Mouse (Mus musculus) neural tube, embryonic 15.5 days (tissue): ENCODE measurements around the gene Ror2. TPM values are rescaled to one million over a fixed set of nuclear protein-coding genes. Genes with fewer than 3 reads are reported as not detected.

Experiments used
- ATAC-seq: fragments of 200-750 bp; cut with Nextera tagmentation; 2 replicates; pipeline ENCODE4 v1.8.0; 2017; ENCODE audit warnings: mild to moderate bottlenecking, moderate TSS enrichment, moderate library complexity; ENCODE audit not compliant: low FRiP score
- H3K27ac ChIP-seq: fragments of 300-500 bp; sonication (generic); replicated peaks from 2 replicates; pipeline ENCODE4 v1.5.1; 2015; ENCODE audit warnings: mild to moderate bottlenecking, inconsistent platforms
- H3K27me3 ChIP-seq: fragments of 300-500 bp; sonication (generic); replicated peaks from 2 replicates; pipeline ENCODE4 v1.6.1; 2015; ENCODE audit warnings: inconsistent platforms
- H3K36me3 ChIP-seq: fragments of 300-500 bp; sonication (generic); 2 replicates; pipeline ENCODE4 v1.6.1; 2015; ENCODE audit warnings: inconsistent platforms
- H3K4me1 ChIP-seq: fragments of 300-500 bp; sonication (generic); 2 replicates; pipeline ENCODE4 v1.6.1; 2015; ENCODE audit warnings: inconsistent platforms
- H3K4me2 ChIP-seq: fragments of 300-500 bp; sonication (generic); 2 replicates; pipeline ENCODE4 v1.6.1; 2015; ENCODE audit warnings: inconsistent platforms, mild to moderate bottlenecking, moderate library complexity
- H3K4me3 ChIP-seq: fragments of 300-500 bp; sonication (generic); replicated peaks from 2 replicates; pipeline ENCODE4 v1.5.1; 2015; ENCODE audit warnings: mild to moderate bottlenecking, inconsistent platforms
- H3K9ac ChIP-seq: fragments of 300-500 bp; sonication (generic); replicated peaks from 2 replicates; pipeline ENCODE4 v1.6.1; 2015; ENCODE audit warnings: mild to moderate bottlenecking, inconsistent platforms
- H3K9me3 ChIP-seq: fragments of 300-500 bp; sonication (generic); replicated peaks from 2 replicates; pipeline ENCODE4 v1.6.1; 2016; ENCODE audit warnings: inconsistent platforms
- WGBS: fragments of 180-500 bp; shearing (Covaris S2); methylation state at CpG from one replicate; pipeline ENCODE4 v1.1.7; 2015; ENCODE audit warnings: mixed read lengths; 5-methylcytosine and 5-hydroxymethylcytosine counted together
- polyA plus RNA-seq: library from polyadenylated mRNA; unstranded; fragments of >200 nt; fragmentation: Nextera tagmentation; extraction: Ambion mirVana; gene quantifications from 2 replicates; pipeline ENCODE4 v1.2.1, GENCODE M21; 2015

Gene Ror2
- polyA plus RNA-seq, 1 experiment from 2014 or later = 3.4 TPM

DNA sequence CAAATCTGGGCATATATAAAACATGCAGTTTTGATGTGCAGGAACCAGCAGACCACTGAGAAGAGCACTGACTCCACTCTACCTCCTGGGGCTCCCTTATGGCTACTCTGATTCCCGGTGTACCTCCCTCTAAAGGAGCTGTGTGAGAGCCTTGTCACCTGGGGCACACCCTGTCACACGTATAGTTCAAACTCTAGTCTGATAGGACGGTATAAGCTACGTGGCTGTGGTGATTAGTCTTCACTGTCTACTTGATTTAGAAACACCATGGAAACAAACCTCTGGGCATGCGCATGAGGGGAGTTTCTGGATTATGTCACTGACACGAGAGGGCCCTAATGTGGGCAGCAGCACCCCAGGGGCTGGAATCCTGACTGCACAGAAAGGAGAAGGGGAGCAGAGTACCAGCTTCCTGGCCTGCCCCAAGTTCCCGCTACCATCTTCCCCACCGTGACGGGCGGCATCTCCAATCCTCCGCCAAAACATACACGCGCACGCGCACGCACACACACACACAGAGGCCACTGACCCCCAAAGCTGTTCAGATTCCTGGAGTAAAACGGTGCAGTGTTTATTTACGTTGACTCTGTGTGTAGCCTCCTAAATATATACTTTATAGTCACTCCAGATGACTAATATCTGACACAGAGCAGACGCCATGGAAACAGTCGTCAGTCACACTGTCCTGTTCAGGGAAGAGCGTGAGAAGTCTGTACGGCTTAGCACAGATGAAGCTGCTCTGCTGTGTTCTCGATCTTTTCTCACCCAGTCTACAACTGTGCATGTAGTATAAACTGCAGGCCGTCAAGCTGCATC is 37.1 kb downstream of the Ror2 start:
- Histone ChIP-seq H3K9ac (no peak overlapping the region), H3K36me3 (no peaks in the 10 kb centered on the region), H3K27ac (0 out of 2 replicates have a peak overlapping the region, but pooled peaks have one; percentile 23), H3K4me2 (no peak overlapping the region), H3K4me1 (peaks cover 14% of the 10 kb centered on the region; the same call in 1 of the 2 replicates), H3K4me3 (no peak overlapping the region), H3K9me3 (no peaks in the 10 kb centered on the region), H3K27me3 (no peaks in the 10 kb centered on the region)
- WGBS = 72% methylated on average over 24 of the region's 24 CpGs
- ATAC-seq = peak; percentile 5; the same call in 1 of the 2 replicates

DNA sequence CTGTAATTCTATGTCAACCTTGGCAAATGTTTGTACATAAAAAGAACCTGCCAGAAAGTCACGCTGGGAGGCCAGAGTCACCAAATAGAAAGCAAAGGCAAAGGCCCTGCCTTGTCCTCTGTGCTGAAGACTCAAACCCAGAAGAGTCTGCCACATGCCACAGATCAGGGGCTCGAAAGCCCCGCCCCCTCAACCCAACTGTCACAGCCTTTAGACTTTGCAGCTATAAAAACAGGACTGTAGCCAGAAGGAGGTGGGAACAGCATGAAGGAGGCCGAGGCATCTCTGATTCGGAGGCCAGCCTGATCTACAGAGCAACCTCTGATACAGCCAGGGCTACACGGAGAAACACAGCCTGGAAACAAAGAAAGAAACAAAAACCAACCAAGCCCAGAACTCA is 37.8 kb downstream of the Ror2 start:
- Histone ChIP-seq H3K4me3 (no peak overlapping the region), H3K9ac (no peak overlapping the region), H3K36me3 (no peaks in the 10 kb centered on the region), H3K4me1 (peaks cover 14% of the 10 kb centered on the region; the same call in 1 of the 2 replicates), H3K9me3 (no peaks in the 10 kb centered on the region), H3K27me3 (no peaks in the 10 kb centered on the region), H3K4me2 (no peak overlapping the region), H3K27ac (no peak overlapping the region)
- 57% methylated on average over 6 of the region's 6 CpGs for WGBS
- ATAC-seq = no peak

DNA sequence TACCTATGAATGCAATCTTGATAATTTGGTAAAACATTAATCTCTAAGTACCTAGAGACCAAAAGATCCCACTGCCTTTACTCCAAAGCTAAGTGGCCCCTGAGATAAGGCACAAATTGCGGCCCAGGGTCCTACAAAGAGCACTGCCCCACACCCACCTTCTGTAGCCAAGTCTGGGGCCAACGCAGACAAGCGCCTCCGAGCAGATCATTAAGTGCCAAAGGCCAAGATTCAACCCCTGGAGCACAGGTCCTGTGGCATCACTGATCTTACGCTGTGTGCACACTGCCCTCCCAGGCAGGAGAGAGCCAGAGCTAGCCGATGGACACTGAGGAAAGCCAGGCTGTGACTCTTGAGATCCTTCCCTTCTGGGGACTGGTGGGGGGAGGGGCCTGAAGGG is 38.7 kb downstream of the Ror2 start:
- no peak overlapping the region for H3K4me3 ChIP-seq
- H3K36me3 ChIP-seq = no peaks in the 10 kb centered on the region
- H3K9ac ChIP-seq = no peak overlapping the region
- no peak for ATAC-seq
- H3K27me3 ChIP-seq = no peaks in the 10 kb centered on the region
- H3K4me2 ChIP-seq = no peak overlapping the region
- 81% methylated on average over 6 of the region's 6 CpGs for WGBS
- H3K9me3 ChIP-seq = no peaks in the 10 kb centered on the region
- H3K4me1 ChIP-seq = peaks cover 14% of the 10 kb centered on the region; the same call in 1 of the 2 replicates
- H3K27ac ChIP-seq = no peak overlapping the region

DNA sequence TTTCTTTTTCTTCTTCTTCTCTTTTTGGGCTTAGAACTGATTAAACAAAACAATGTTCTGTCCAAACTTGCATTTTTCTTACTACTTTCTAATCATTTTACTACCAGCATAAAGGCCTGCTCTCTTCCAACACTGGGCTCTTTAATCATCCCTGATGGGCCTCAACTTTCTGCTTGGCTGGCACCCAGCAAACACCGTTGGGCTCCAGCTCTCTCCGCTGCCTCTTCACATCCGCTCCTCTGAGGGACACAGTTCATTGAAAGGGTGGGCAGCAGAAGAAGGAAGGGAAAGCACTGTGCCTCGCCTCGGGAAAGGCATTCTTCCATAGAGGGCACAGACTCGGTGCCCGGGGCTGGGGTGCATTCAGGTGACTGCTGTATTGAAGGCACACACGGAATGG is 41.8 kb downstream of the Ror2 start:
- Histone ChIP-seq H3K9me3 (no peaks in the 10 kb centered on the region), H3K4me1 (0 out of 2 replicates have a peak, but pooled peaks cover 9% of the 10 kb centered on the region), H3K27me3 (no peaks in the 10 kb centered on the region), H3K4me2 (no peak overlapping the region), H3K27ac (no peak overlapping the region), H3K9ac (no peak overlapping the region), H3K4me3 (no peak overlapping the region), H3K36me3 (no peaks in the 10 kb centered on the region)
- WGBS = 71% methylated on average over 8 of the region's 8 CpGs
- ATAC-seq = no peak

DNA sequence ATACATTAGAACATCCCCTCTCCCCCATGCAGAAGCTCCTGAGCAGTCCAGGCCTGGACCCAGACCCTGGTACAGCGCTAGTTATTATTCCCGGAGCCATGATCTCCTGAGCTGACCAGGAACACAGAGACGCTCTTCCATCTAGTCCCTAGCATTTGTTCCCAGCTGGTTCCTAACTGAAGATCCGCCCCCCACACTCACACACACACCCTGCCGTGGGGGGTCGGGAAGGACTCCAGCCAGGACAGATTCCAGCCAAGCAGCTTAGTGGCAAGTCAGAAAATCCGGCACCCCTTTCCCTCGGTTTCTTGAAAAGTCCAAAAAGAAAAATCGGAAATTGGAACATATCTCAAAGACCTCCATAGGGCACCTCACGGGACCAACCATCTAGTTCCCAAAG is 48.5 kb downstream of the Ror2 start:
- Histone ChIP-seq H3K9me3 (no peaks in the 10 kb centered on the region), H3K4me3 (no peak overlapping the region), H3K27ac (no peak overlapping the region), H3K27me3 (0 out of 2 replicates have a peak, but pooled peaks cover 2% of the 10 kb centered on the region), H3K4me1 (peaks cover 44% of the 10 kb centered on the region), H3K9ac (no peak overlapping the region), H3K36me3 (no peaks in the 10 kb centered on the region), H3K4me2 (no peak overlapping the region)
- no peak for ATAC-seq
- 62% methylated on average over 10 of the region's 10 CpGs for WGBS

DNA sequence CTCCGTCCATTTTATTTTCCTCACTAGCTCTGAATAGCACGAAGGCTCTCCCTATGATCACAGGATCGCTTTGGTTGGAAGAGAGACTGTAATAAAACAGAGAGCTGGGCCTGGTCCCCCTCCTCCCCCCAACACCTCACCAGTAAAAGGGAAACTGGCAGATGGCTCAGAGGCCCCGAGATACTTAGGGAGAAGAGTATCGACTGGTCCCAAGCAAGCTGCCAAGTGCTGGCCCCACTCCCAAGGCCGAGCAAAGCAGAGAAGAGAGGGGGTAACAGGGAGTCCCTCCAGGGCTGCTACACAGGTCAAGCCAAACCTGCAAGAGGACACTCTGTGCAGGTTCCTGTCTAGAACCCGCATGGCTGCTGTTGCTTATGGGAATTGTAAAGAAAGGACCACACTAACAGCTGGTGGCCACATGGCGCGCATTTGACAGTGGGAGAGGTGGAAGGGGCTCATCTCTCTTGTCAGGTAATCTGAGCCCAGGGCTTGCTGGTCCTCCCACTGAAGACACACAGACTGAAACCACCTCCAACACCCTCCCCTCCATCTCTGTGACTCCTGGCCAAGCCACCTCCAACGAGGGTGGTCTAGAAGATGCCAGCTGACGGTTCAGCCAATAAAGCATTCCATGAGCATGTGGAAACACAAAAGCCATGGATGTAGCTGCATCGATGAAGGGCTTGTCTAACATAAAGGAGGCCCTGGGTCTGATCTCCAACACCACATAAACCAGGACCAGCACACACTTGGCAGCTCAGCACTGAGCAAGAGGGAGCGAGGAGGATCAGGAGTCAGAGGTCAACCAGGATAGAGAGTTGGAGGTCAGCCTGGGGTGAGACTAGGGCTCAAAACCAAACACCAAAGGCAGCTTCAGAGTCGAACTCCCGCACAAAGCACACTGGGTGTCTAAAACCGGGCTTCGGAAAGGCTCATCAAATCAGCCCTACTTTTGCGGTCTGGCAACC is 49.2 kb downstream of the Ror2 start:
- H3K27me3 ChIP-seq = 0 out of 2 replicates have a peak, but pooled peaks cover 2% of the 10 kb centered on the region
- H3K4me2 ChIP-seq = no peak overlapping the region
- 30% methylated on average over 18 of the region's 18 CpGs for WGBS
- no peak overlapping the region for H3K27ac ChIP-seq
- H3K4me3 ChIP-seq = no peak overlapping the region
- peaks cover 47% of the 10 kb centered on the region for H3K4me1 ChIP-seq
- H3K9ac ChIP-seq = no peak overlapping the region
- ATAC-seq = no peak
- H3K36me3 ChIP-seq = no peaks in the 10 kb centered on the region
- H3K9me3 ChIP-seq = no peaks in the 10 kb centered on the region

DNA sequence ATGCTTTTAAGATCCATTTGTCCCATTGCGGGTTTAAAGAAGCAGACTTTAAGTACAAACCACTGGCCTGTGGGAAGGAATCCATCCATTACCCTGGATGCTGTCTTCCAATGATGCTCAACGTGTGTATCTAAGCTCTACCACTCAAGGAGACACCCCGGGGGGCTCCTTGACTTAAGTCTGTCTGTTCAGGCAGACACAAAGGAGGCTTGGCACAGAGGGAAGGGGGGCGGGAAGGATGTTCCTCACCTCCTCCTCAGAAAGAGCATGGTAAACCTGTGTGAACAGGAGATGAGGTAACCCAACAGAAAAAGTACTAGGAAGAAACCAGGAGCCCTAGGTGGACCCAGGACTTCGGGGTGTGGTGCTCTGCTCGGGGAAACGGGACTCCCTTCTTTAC is 50.0 kb downstream of the Ror2 start:
- Histone ChIP-seq H3K9ac (no peak overlapping the region), H3K4me1 (peaks cover 54% of the 10 kb centered on the region), H3K4me3 (no peak overlapping the region), H3K27me3 (0 out of 2 replicates have a peak, but pooled peaks cover 2% of the 10 kb centered on the region), H3K9me3 (no peaks in the 10 kb centered on the region), H3K27ac (no peak overlapping the region), H3K36me3 (no peaks in the 10 kb centered on the region), H3K4me2 (no peak overlapping the region)
- ATAC-seq = no peak
- 15% methylated on average over 7 of the region's 7 CpGs for WGBS

DNA sequence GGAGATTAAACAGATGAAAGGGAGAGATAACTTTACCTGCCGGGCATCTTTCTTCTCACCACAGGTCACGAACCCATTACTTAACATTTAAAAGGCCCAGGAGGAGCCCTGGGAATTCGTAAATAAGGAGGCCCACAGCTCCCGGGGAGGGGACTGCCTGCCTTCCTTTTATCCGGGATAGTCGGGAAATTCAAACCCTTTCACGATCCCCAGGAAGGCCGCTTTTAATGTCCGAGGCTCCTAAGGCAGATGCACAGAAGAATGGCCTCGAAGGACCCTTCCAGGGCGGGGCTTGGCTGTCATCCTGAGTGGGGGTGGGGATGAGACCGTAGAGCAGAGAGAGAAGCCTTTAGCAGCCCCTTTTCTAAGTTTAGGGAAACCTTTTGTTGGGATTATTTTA is 51.1 kb downstream of the Ror2 start:
- Histone ChIP-seq H3K27ac (no peak overlapping the region), H3K36me3 (no peaks in the 10 kb centered on the region), H3K27me3 (0 out of 2 replicates have a peak, but pooled peaks cover 2% of the 10 kb centered on the region), H3K9me3 (no peaks in the 10 kb centered on the region), H3K4me3 (no peak overlapping the region), H3K9ac (no peak overlapping the region), H3K4me1 (peaks cover 62% of the 10 kb centered on the region), H3K4me2 (no peak overlapping the region)
- 7% methylated on average over 12 of the region's 12 CpGs for WGBS
- no peak for ATAC-seq

DNA sequence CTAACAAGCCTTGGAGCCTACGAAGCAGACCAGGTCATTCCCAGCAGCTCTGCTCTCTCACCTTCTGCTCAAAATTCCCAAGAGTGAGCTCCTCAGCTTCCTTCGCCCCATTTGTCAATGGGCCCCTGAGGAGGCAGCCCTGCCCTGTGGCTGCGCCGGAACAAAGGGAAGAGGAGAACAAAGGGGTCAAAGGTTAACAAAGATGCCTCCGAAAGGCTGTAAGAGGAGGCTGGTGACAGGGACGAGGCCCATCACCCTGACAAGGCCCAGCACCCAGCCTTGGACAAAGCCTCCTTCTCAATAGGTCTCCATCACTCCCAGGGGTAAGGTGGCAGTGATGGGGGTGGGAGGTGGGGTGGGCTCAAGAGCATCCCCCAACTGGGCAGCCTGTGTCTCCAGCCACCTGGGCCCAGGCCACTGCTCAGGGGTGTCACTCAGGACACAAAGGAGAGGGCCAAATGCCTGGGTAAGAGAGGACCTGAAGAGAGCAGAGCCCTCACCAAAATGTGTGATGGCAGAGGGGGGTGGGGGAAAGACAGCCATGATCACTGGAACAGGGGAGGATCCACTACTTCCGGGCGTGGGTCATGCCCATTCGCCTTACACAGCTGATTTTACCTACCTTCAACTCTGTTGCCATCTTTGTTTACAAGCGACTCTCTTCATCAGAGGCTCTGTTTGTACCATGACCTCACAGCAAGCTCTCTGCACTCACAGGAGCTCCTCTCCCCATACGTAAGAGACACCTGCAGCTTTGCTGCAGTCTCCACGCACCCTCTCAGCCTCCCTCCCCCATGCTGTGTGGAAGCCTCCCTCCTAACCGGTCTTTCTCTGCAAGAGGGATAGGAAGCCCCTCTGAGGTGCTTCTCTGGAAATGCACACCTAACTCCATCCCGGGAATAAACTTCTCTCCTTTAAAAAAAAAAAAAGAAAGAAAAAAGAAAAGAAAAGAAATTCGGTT is 51.8 kb downstream of the Ror2 start:
- peaks cover 62% of the 10 kb centered on the region for H3K4me1 ChIP-seq
- peak overlapping the region; percentile 19; the same call in 1 of the 2 replicates for H3K27ac ChIP-seq
- WGBS = 26% methylated on average over 15 of the region's 15 CpGs
- no peaks in the 10 kb centered on the region for H3K9me3 ChIP-seq
- no peak overlapping the region for H3K9ac ChIP-seq
- H3K4me3 ChIP-seq = no peak overlapping the region
- H3K36me3 ChIP-seq = no peaks in the 10 kb centered on the region
- no peak overlapping the region for H3K4me2 ChIP-seq
- ATAC-seq = no peak
- H3K27me3 ChIP-seq = 0 out of 2 replicates have a peak, but pooled peaks cover 2% of the 10 kb centered on the region

DNA sequence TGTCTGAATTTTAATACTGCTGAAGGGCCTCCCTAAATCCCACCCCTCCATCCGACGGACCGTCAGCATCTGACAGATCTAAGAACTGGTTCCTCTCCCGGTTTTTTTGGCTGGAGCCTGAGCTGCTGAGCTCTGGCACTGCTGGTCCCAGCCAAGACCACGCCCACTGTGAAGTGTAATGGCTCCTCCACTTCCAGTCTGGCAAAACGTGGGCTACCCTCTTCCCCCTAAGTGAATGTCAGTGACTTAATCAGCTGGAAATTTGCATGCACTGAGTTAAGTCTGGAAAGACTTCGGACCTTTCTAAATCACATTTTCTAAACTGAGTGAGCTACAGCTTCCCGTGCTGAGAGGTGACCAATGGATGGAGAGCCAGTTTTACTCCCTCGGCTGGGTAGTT is 52.5 kb downstream of the Ror2 start:
- Histone ChIP-seq H3K4me3 (no peak overlapping the region), H3K9ac (no peak overlapping the region), H3K27ac (0 out of 2 replicates have a peak overlapping the region, but pooled peaks have one; percentile 19), H3K27me3 (0 out of 2 replicates have a peak, but pooled peaks cover 2% of the 10 kb centered on the region), H3K9me3 (no peaks in the 10 kb centered on the region), H3K36me3 (no peaks in the 10 kb centered on the region), H3K4me1 (peaks cover 62% of the 10 kb centered on the region), H3K4me2 (no peak overlapping the region)
- no peak for ATAC-seq
- WGBS = 8% methylated on average over 9 of the region's 9 CpGs
